Mouse (Mus musculus): ENCODE results near the gene B4galt5. TPM values are rescaled to one million over a fixed set of nuclear protein-coding genes. Genes with fewer than 3 reads are reported as not detected.

B4galt5 gene
- polyA plus RNA-seq, 1 experiment from 2014 or later: 31.5 TPM

DNA sequence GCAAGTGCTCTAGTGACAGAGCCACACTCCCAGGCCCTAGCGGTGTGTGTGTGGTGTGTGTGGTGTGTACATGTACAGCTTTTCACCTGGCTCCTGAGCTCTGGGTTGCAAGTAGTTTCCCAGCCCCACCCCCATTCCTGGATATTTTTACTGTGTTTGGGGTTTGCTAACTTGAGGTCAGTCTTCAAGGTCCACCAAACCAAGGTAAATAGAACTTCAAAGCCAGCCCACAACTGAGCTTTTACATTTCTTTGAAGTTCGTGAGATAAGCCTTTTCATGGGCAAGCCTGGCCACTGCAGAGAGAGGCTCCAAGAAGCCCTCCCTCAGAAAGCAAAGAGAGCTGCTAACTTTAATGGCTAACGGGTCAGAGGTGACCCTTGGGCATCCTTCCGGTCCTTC is 30.0 kb upstream of the B4galt5 start:
- Histone ChIP-seq H3K27ac (ENCODE audit: low read depth, low read length) (no peak overlapping the region), H3K4me2 (ENCODE audit: low read depth, low read length) (no peak overlapping the region), H3K4me3 (ENCODE audit: low read depth, low read length) (no peak overlapping the region), H3K4me1 (ENCODE audit: control insufficient read depth, insufficient read depth, low read length) (no peaks in the 10 kb centered on the region), H3K36me3 (ENCODE audit: control insufficient read depth, insufficient read depth, low read length) (no peaks in the 10 kb centered on the region), H3K9ac (replicated peaks; ENCODE audit: low read depth, low read length) (no peak overlapping the region), H3K27me3 (ENCODE audit: control insufficient read depth, insufficient read depth, low read length) (no peaks in the 10 kb centered on the region), H3K9me3 (ENCODE audit: control insufficient read depth, low read length) (no peaks in the 10 kb centered on the region)
- ATAC-seq (ENCODE audit: low read depth): no peak
- 30% methylated on average over 4 of the region's 4 CpGs for WGBS

DNA sequence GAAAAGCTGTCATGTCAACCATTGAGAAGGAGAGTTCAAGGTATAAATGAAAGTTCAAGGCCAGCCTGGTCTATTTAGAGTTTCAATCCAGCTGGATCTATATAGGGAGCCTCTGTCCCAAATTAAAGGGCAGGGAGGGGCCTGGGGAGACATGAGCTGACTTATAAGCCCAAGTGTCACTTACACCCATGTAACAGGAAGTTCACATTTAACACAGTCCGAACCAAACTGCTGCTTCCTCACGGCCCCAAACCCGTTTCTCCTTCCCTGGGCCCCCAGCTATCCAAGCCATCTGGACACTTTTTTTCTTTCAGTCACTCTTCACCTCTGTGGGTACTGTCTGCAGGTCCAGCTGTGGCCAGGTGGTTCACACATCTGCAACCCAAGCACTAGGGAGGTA is 28.7 kb upstream of the B4galt5 start:
- WGBS: 78% methylated on average over 3 of the region's 3 CpGs
- Histone ChIP-seq H3K9me3 (ENCODE audit: control insufficient read depth, low read length) (no peaks in the 10 kb centered on the region), H3K36me3 (ENCODE audit: control insufficient read depth, insufficient read depth, low read length) (no peaks in the 10 kb centered on the region), H3K4me3 (ENCODE audit: low read depth, low read length) (no peak overlapping the region), H3K4me1 (ENCODE audit: control insufficient read depth, insufficient read depth, low read length) (no peaks in the 10 kb centered on the region), H3K27ac (ENCODE audit: low read depth, low read length) (no peak overlapping the region), H3K27me3 (ENCODE audit: control insufficient read depth, insufficient read depth, low read length) (no peaks in the 10 kb centered on the region), H3K4me2 (ENCODE audit: low read depth, low read length) (no peak overlapping the region), H3K9ac (replicated peaks; ENCODE audit: low read depth, low read length) (no peak overlapping the region)
- ATAC-seq (ENCODE audit: low read depth): no peak

DNA sequence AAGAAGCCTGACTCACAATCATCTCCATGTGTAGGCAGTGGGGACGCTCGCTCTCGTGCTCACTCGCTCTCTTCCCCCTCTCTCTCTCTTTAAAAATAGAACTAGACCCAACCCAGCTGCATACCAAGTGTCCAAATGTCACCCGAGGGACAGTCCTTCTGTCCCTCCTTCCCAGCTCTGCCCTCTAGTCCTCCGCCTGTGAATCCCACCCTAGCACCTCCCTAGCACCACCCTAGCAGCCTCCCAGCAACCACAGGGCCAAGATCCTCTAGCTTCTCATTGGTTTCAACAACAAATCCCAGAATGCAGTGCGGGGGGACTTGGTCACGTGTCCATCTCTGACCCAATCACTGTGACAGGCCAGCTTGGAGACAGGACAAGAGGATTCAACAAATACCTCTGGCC is 27.2 kb upstream of the B4galt5 start:
- Histone ChIP-seq H3K4me2 (ENCODE audit: low read depth, low read length) (no peak overlapping the region), H3K4me1 (ENCODE audit: control insufficient read depth, insufficient read depth, low read length) (no peaks in the 10 kb centered on the region), H3K9me3 (ENCODE audit: control insufficient read depth, low read length) (no peaks in the 10 kb centered on the region), H3K27ac (ENCODE audit: low read depth, low read length) (no peak overlapping the region), H3K27me3 (ENCODE audit: control insufficient read depth, insufficient read depth, low read length) (no peaks in the 10 kb centered on the region), H3K9ac (replicated peaks; ENCODE audit: low read depth, low read length) (no peak overlapping the region), H3K36me3 (ENCODE audit: control insufficient read depth, insufficient read depth, low read length) (no peaks in the 10 kb centered on the region), H3K4me3 (ENCODE audit: low read depth, low read length) (no peak overlapping the region)
- 74% methylated on average over 8 of the region's 8 CpGs for WGBS
- no peak for ATAC-seq (ENCODE audit: low read depth)

DNA sequence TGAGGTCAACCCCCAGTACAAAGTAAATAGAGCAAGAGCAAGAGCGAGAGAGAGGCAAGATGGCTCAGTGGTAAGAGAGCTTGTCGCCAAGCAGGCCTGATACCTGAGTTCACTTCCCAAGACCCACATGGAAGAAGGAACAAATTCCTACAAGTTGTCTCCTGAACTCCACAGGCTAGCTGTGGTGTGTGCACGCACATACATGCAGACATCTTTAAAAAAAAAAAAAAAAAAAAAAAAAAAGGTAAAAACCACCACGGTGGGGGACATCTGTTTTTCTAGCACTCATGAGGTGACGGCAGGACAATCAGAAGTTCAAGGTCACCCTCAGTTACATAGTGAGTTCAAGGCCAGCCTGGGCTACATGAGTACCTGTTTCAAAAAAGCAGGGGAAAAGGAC is 26.7 kb upstream of the B4galt5 start:
- no peaks in the 10 kb centered on the region for H3K36me3 ChIP-seq (ENCODE audit: control insufficient read depth, insufficient read depth, low read length)

DNA sequence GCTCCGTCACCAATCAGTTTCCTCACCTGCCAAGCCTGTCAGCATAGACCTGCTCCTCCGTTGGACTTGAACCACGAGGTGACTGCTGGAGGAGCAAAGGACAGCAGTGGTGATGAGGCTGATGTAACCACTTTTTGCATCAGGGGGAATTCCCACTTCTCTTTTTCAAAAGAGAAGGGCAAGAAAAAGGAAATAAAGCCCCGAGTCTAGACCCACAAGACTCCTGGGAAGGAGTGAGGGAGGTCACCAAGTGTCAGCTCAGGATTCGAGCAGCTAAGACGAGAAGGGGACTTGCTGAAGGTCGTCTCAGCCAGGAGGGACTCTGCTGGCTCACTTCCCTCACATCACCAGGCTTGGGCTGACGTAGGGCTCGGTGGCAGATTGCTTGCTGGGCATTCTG is 26.2 kb upstream of the B4galt5 start:
- ATAC-seq (ENCODE audit: low read depth): no peak
- no peaks in the 10 kb centered on the region for H3K9me3 ChIP-seq (ENCODE audit: control insufficient read depth, low read length)
- no peaks in the 10 kb centered on the region for H3K27me3 ChIP-seq (ENCODE audit: control insufficient read depth, insufficient read depth, low read length)
- no peak overlapping the region for H3K4me2 ChIP-seq (ENCODE audit: low read depth, low read length)
- WGBS: 84% methylated on average over 9 of the region's 9 CpGs
- no peaks in the 10 kb centered on the region for H3K36me3 ChIP-seq (ENCODE audit: control insufficient read depth, insufficient read depth, low read length)
- H3K27ac ChIP-seq (ENCODE audit: low read depth, low read length): no peak overlapping the region
- H3K4me3 ChIP-seq (ENCODE audit: low read depth, low read length): no peak overlapping the region
- no peak overlapping the region for H3K9ac ChIP-seq (replicated peaks; ENCODE audit: low read depth, low read length)
- H3K4me1 ChIP-seq (ENCODE audit: control insufficient read depth, insufficient read depth, low read length): no peaks in the 10 kb centered on the region

More for the DNA sequence above, 26.7 kb upstream of the B4galt5 start:
- Histone ChIP-seq H3K4me2 (ENCODE audit: low read depth, low read length) (no peak overlapping the region), H3K27ac (ENCODE audit: low read depth, low read length) (no peak overlapping the region), H3K9ac (replicated peaks; ENCODE audit: low read depth, low read length) (no peak overlapping the region), H3K4me1 (ENCODE audit: control insufficient read depth, insufficient read depth, low read length) (no peaks in the 10 kb centered on the region), H3K4me3 (ENCODE audit: low read depth, low read length) (no peak overlapping the region), H3K9me3 (ENCODE audit: control insufficient read depth, low read length) (no peaks in the 10 kb centered on the region), H3K27me3 (ENCODE audit: control insufficient read depth, insufficient read depth, low read length) (no peaks in the 10 kb centered on the region)
- WGBS: 90% methylated on average over 5 of the region's 5 CpGs
- ATAC-seq (ENCODE audit: low read depth): no peak

DNA sequence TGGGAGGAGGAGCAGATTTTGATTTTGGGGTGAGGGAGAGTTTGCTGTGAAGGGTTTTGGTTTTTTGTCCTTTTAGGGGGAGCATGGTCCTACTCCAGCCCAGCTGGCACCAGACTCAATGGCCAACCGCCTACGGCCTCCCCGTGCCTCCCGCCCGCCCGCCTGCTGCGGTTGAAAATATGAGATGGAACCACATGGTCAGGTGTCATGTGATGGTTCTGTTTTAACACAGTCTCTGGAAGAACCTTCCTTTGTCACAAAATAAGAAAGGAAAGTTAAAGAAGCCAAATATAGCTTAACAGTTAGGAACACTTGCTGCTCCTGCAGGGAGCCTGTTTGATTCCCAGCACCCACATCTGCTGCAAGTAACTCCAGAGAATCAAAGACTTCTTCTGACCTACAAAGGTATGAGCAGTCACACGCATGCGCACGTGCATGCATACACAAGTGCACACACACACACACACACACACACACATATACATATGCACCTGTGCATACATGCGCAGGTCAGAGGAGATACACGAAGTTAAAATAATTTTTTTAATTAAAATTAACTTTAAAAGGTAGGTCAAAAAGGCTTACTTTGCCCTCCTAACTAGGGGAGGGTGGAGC is 25.3 kb upstream of the B4galt5 start:
- no peak for ATAC-seq (ENCODE audit: low read depth)
- Histone ChIP-seq H3K4me1 (ENCODE audit: control insufficient read depth, insufficient read depth, low read length) (no peaks in the 10 kb centered on the region), H3K27me3 (ENCODE audit: control insufficient read depth, insufficient read depth, low read length) (no peaks in the 10 kb centered on the region), H3K9ac (replicated peaks; ENCODE audit: low read depth, low read length) (no peak overlapping the region), H3K36me3 (ENCODE audit: control insufficient read depth, insufficient read depth, low read length) (no peaks in the 10 kb centered on the region), H3K4me2 (ENCODE audit: low read depth, low read length) (no peak overlapping the region), H3K9me3 (ENCODE audit: control insufficient read depth, low read length) (no peaks in the 10 kb centered on the region), H3K27ac (ENCODE audit: low read depth, low read length) (no peak overlapping the region), H3K4me3 (ENCODE audit: low read depth, low read length) (no peak overlapping the region)
- WGBS: 92% methylated on average over 12 of the region's 12 CpGs

DNA sequence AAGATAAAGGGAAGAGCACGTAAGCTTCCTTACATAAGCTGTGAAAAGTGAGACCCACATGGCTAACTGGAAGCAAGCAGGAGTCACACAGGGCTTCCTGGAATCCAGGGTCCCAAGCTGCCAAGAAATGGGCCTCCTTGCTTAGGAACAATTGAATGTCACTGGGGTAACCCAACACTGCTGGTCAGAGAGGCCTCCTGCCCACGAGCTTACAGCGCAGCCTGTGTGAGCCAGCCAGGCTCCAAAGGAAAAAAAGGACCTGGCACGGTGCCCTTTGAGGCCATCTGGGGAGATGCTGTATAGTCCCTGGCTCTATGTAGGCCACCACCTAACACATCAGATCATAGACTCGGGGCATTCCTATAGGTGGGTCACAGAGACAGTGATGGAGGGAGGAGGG is 24.3 kb upstream of the B4galt5 start:
- no peak overlapping the region for H3K4me2 ChIP-seq (ENCODE audit: low read depth, low read length)
- ATAC-seq (ENCODE audit: low read depth): no peak
- no peaks in the 10 kb centered on the region for H3K27me3 ChIP-seq (ENCODE audit: control insufficient read depth, insufficient read depth, low read length)
- H3K27ac ChIP-seq (ENCODE audit: low read depth, low read length): no peak overlapping the region
- no peaks in the 10 kb centered on the region for H3K36me3 ChIP-seq (ENCODE audit: control insufficient read depth, insufficient read depth, low read length)
- H3K4me1 ChIP-seq (ENCODE audit: control insufficient read depth, insufficient read depth, low read length): no peaks in the 10 kb centered on the region
- H3K9ac ChIP-seq (replicated peaks; ENCODE audit: low read depth, low read length): no peak overlapping the region
- WGBS: 65% methylated on average over 5 of the region's 5 CpGs
- H3K4me3 ChIP-seq (ENCODE audit: low read depth, low read length): no peak overlapping the region
- H3K9me3 ChIP-seq (ENCODE audit: control insufficient read depth, low read length): no peaks in the 10 kb centered on the region

DNA sequence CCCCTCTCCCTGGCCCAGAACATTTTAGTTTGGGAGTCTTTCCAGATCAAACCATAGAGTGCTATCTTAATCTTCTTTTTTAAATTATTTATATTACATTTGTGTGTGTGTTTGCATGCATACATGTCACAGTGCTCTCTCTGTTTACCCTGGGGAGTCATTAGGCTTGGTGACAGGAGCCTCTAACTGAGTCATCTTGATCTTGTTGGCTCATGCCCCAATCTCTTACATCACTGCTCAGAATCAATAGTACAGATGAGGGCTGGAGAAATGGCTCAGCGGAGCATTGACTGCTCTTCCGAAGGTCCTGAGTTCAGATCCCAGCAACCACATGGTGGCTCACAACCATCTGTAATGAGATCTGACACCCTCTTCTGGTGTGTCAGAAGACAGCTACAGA is 22.5 kb upstream of the B4galt5 start:
- no peak overlapping the region for H3K4me3 ChIP-seq (ENCODE audit: low read depth, low read length)
- no peaks in the 10 kb centered on the region for H3K4me1 ChIP-seq (ENCODE audit: control insufficient read depth, insufficient read depth, low read length)
- H3K9ac ChIP-seq (replicated peaks; ENCODE audit: low read depth, low read length): no peak overlapping the region
- H3K27ac ChIP-seq (ENCODE audit: low read depth, low read length): no peak overlapping the region
- no peak overlapping the region for H3K4me2 ChIP-seq (ENCODE audit: low read depth, low read length)
- 81% methylated on average over 2 of the region's 2 CpGs for WGBS
- no peaks in the 10 kb centered on the region for H3K36me3 ChIP-seq (ENCODE audit: control insufficient read depth, insufficient read depth, low read length)
- H3K27me3 ChIP-seq (ENCODE audit: control insufficient read depth, insufficient read depth, low read length): no peaks in the 10 kb centered on the region
- H3K9me3 ChIP-seq (ENCODE audit: control insufficient read depth, low read length): no peaks in the 10 kb centered on the region
- no peak for ATAC-seq (ENCODE audit: low read depth)

DNA sequence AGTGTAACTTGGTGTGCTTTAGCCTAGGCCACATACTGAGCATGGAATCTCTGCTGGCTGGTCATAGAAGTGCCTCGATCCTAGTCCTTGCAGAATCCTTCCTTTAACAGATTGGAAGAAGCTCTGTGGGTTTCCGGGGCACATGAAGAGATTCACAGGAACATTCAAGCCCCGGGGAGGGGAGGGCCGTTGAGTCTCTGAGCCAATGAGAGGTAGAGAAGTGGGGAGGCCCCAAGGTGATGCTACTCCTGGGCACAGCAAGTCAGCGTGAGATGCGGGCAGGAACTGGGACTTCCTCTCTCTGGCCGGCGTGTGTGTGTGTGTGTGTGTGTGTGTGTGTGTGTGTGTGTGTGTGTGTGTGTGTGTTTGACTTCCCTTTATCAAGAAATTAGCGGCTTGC is 19.3 kb upstream of the B4galt5 start:
- 81% methylated on average over 7 of the region's 9 CpGs for WGBS
- ATAC-seq (ENCODE audit: low read depth): no peak

More for the DNA sequence above, 19.3 kb upstream of the B4galt5 start:
- Histone ChIP-seq H3K36me3 (ENCODE audit: control insufficient read depth, insufficient read depth, low read length) (no peaks in the 10 kb centered on the region), H3K4me3 (ENCODE audit: low read depth, low read length) (no peak overlapping the region), H3K27me3 (ENCODE audit: control insufficient read depth, insufficient read depth, low read length) (no peaks in the 10 kb centered on the region), H3K27ac (ENCODE audit: low read depth, low read length) (no peak overlapping the region), H3K4me1 (ENCODE audit: control insufficient read depth, insufficient read depth, low read length) (no peaks in the 10 kb centered on the region), H3K9ac (replicated peaks; ENCODE audit: low read depth, low read length) (no peak overlapping the region), H3K9me3 (ENCODE audit: control insufficient read depth, low read length) (no peaks in the 10 kb centered on the region), H3K4me2 (ENCODE audit: low read depth, low read length) (no peak overlapping the region)
